Mouse (Mus musculus) MEL (cell line): ENCODE results near the gene Tmem251. TPM values are rescaled to one million over a fixed set of nuclear protein-coding genes. Genes with fewer than 3 reads are reported as not detected.
A peak's percentile ranks its signal among the peaks of the same experiment; 100 is the strongest.

Experiments
- DNase-seq: peaks from one replicate; pipeline ENCODE4 v3.0.0; 2011; ENCODE audit warnings: low read depth, low spot score
- H3K27ac ChIP-seq: 2 replicates; pipeline ENCODE4 v1.5.1; 2012; ENCODE audit warnings: low read depth, mild to moderate bottlenecking, control low read depth, low read length, moderate library complexity; ENCODE audit not compliant: control insufficient read depth
- H3K27me3 ChIP-seq, 2 experiments: fragments of 150-350 bp in 1 of 2; sonication (generic) in 1 of 2; 2 replicates each; pipeline ENCODE4 v1.6.1; 2012; ENCODE audit warnings: low read length in 2 of 2, mild to moderate bottlenecking in 2 of 2, improper control_type of control experiment in 1 of 2, moderate library complexity in 1 of 2; ENCODE audit not compliant: insufficient read depth in 2 of 2, control insufficient read depth in 1 of 2
- H3K36me3 ChIP-seq, 2 experiments: 2 replicates each; pipeline ENCODE4 v1.6.1; 2012 to 2014; ENCODE audit warnings: low read length in 2 of 2, improper control_type of control experiment in 1 of 2, inconsistent platforms in 1 of 2, mild to moderate bottlenecking in 1 of 2; ENCODE audit not compliant: insufficient read depth in 2 of 2, control insufficient read depth in 1 of 2
- H3K4me1 ChIP-seq, 2 experiments: fragments of 150-350 bp in 1 of 2; sonication (generic) in 1 of 2; 2 replicates each; pipeline ENCODE4 v1.6.1; 2012; ENCODE audit warnings: low read length in 2 of 2, improper control_type of control experiment in 1 of 2, mild to moderate bottlenecking in 1 of 2; ENCODE audit not compliant: insufficient read depth in 2 of 2, control insufficient read depth in 1 of 2
- H3K4me3 ChIP-seq, 2 experiments: fragments of 150-350 bp in 1 of 2; sonication (generic) in 1 of 2; 2 replicates each; pipeline ENCODE4 v1.5.1; 2012; ENCODE audit warnings: low read depth in 2 of 2, low read length in 2 of 2, mild to moderate bottlenecking in 2 of 2, moderate library complexity in 2 of 2, control low read depth in 1 of 2, improper control_type of control experiment in 1 of 2; ENCODE audit not compliant: control insufficient read depth in 1 of 2, insufficient read depth in 1 of 2
- H3K79me2 ChIP-seq: 2 replicates; pipeline ENCODE4 v1.6.1; 2012; ENCODE audit warnings: mild to moderate bottlenecking, low read length, moderate library complexity; ENCODE audit not compliant: control insufficient read depth, poor library complexity, insufficient read depth
- H3K9ac ChIP-seq: 2 replicates; pipeline ENCODE4 v1.6.1; 2012; ENCODE audit warnings: low read depth, mild to moderate bottlenecking, control low read depth, low read length, moderate library complexity; ENCODE audit not compliant: control insufficient read depth, poor library complexity, severe bottlenecking
- H3K9me3 ChIP-seq: fragments of 150-350 bp; sonication (generic); replicated peaks from 2 replicates; pipeline ENCODE4 v1.6.1; 2012; ENCODE audit warnings: mild to moderate bottlenecking, low read length, improper control_type of control experiment, moderate library complexity; ENCODE audit not compliant: insufficient read depth
- CHD1 ChIP-seq: IDR thresholded peaks from 2 replicates; pipeline ENCODE4 v1.6.1; 2012; ENCODE audit warnings: low read depth, mild to moderate bottlenecking, inconsistent platforms, low read length, improper control_type of control experiment
- CHD2 ChIP-seq: IDR thresholded peaks from 2 replicates; pipeline ENCODE4 v1.6.1; 2011; ENCODE audit warnings: low read length, improper control_type of control experiment
- CTCF ChIP-seq, 3 experiments: IDR thresholded peaks in 2 of 3; conservative IDR thresholded peaks in 1 of 3; 2 replicates each; pipeline ENCODE4 v1.5.1; 2011 to 2012; ENCODE audit warnings: low read length in 3 of 3, low read depth in 2 of 3, mild to moderate bottlenecking in 2 of 3, improper control_type of control experiment in 1 of 3, inconsistent platforms in 1 of 3, mixed read lengths in 1 of 3, moderate library complexity in 1 of 3; ENCODE audit not compliant: control insufficient read depth in 1 of 3, insufficient read depth in 1 of 3, poor library complexity in 1 of 3, severe bottlenecking in 1 of 3
- EP300 ChIP-seq, 2 experiments: IDR thresholded peaks; 2 replicates each; pipeline ENCODE4 v1.6.1; 2011; ENCODE audit warnings: improper control_type of control experiment in 2 of 2, low read length in 2 of 2, low read depth in 1 of 2, mild to moderate bottlenecking in 1 of 2
- ETS1 ChIP-seq: IDR thresholded peaks from 2 replicates; pipeline ENCODE4 v1.6.1; 2012; ENCODE audit warnings: low read depth, mild to moderate bottlenecking, inconsistent platforms, low read length, improper control_type of control experiment, moderate library complexity
- HCFC1 ChIP-seq: IDR thresholded peaks from 2 replicates; pipeline ENCODE4 v1.6.1; 2012; ENCODE audit warnings: low read depth, mild to moderate bottlenecking, inconsistent platforms, low read length, improper control_type of control experiment, moderate library complexity
- MAFK ChIP-seq: IDR thresholded peaks from 2 replicates; pipeline ENCODE4 v1.6.1; 2011; ENCODE audit warnings: low read depth, mild to moderate bottlenecking, low read length, improper control_type of control experiment, borderline replicate concordance
- MAZ ChIP-seq: IDR thresholded peaks from 2 replicates; pipeline ENCODE4 v1.6.1; 2012; ENCODE audit warnings: low read depth, mild to moderate bottlenecking, inconsistent platforms, low read length, improper control_type of control experiment
- MXI1 ChIP-seq: IDR thresholded peaks from 2 replicates; pipeline ENCODE4 v1.6.1; 2011; ENCODE audit warnings: mild to moderate bottlenecking, low read depth, low read length, improper control_type of control experiment
- NELFE ChIP-seq: IDR thresholded peaks from 2 replicates; pipeline ENCODE4 v1.6.1; 2011; ENCODE audit warnings: low read depth, low read length, improper control_type of control experiment
- NRF1 ChIP-seq: IDR thresholded peaks from 2 replicates; pipeline ENCODE4 v1.6.1; 2014; ENCODE audit warnings: low read depth, mild to moderate bottlenecking, inconsistent platforms, low read length, improper control_type of control experiment, moderate library complexity; ENCODE audit not compliant: poor library complexity, insufficient read depth, severe bottlenecking
- POLR2A ChIP-seq, 2 experiments: IDR thresholded peaks; 2 replicates each; pipeline ENCODE4 v1.6.1; 2011 to 2012; ENCODE audit warnings: low read length in 2 of 2, mild to moderate bottlenecking in 2 of 2, control low read depth in 1 of 2, improper control_type of control experiment in 1 of 2, low read depth in 1 of 2, moderate library complexity in 1 of 2; ENCODE audit not compliant: control insufficient read depth in 1 of 2, insufficient read depth in 1 of 2, poor library complexity in 1 of 2
- POLR2AphosphoS5 ChIP-seq: IDR thresholded peaks from 2 replicates; pipeline ENCODE4 v1.6.1; 2012; ENCODE audit warnings: low read depth, borderline replicate concordance, mild to moderate bottlenecking, inconsistent platforms, low read length, moderate library complexity, mixed read lengths
- SIN3A ChIP-seq: IDR thresholded peaks from 2 replicates; pipeline ENCODE4 v1.6.1; 2012; ENCODE audit warnings: low read length, improper control_type of control experiment, inconsistent platforms
- SMC3 ChIP-seq: IDR thresholded peaks from 2 replicates; pipeline ENCODE4 v1.6.1; 2011; ENCODE audit warnings: low read depth, low read length, improper control_type of control experiment
- TCF12 ChIP-seq: IDR thresholded peaks from 2 replicates; pipeline ENCODE4 v1.6.1; 2014; ENCODE audit warnings: low read depth, mild to moderate bottlenecking, inconsistent platforms, low read length, improper control_type of control experiment, moderate library complexity
- polyA plus RNA-seq, 2 experiments: library from polyadenylated mRNA; stranded (reverse) in 1 of 2; unstranded in 1 of 2; fragments of >175 nt in 1 of 2; fragments of >200 nt in 1 of 2; gene quantifications; 2 replicates each; pipeline versions ENCODE4 v1.2.1 to v1.2.4; 2012; ENCODE audit warnings: low replicate concordance in 2 of 2, low read depth in 1 of 2; ENCODE audit not compliant: insufficient read length in 2 of 2, insufficient read depth in 1 of 2, missing spikeins in 1 of 2
- total RNA-seq: library from RNA; depleted of rRNA; stranded (reverse); fragments of 300-350 nt; gene quantifications from 2 replicates; pipeline ENCODE4 v1.2.3, GENCODE M21; 2012

The Tmem251 gene
- total and polyA plus RNA-seq, 3 experiments: 9.0 to 57.5 (median 11.4) TPM

GRCm38 (mm10) chr12:102704457-102705198 lies 38.9 kb upstream of the Tmem251 start, which contains the start of gene Itpk1:
Gene Itpk1, minus strand, starts transcription at chr12:102704930.
- TF ChIP-seq NELFE (peak; percentile 53), POLR2AphosphoS5 (no peak), NRF1 (0 out of 2 replicates have a peak, but pooled peaks have one; percentile 25), CHD2 (no peak), POLR2A (IDR thresholded peaks at IDR 0.05; ENCODE audit: control insufficient read depth in 1 of 2, insufficient read depth in 1 of 2, low read depth in 1 of 2, low read length in 2 of 2, poor library complexity in 1 of 2) (peak; percentile 31 to 49; a peak in 2 of 4 replicates), CHD1 (no peak)
- peak within 1 kb of the TSS; percentile 62 for H3K27ac ChIP-seq
- peaks cover 0 to 5% of the 10 kb centered on the region in 2 experiments; a peak in 2 of 4 replicates for H3K36me3 ChIP-seq
- peaks cover 9 to 20% of the 10 kb centered on the region in 2 experiments for H3K4me1 ChIP-seq
- peak within 1 kb of the TSS; percentile 93 to 98 for H3K4me3 ChIP-seq
- H3K9me3 ChIP-seq: no peaks in the 10 kb centered on the region
- DNase-seq: peak; percentile 52
- H3K27me3 ChIP-seq: no peaks in the 10 kb centered on the region
- peaks cover 26% of the 10 kb centered on the region for H3K79me2 ChIP-seq
- peak within 1 kb of the TSS; percentile 84 for H3K9ac ChIP-seq

GRCm38 (mm10) chr12:102705216-102705871 lies 38.2 kb upstream of the Tmem251 start:
- peak overlapping the region; percentile 62 for H3K27ac ChIP-seq
- TF ChIP-seq SMC3 (peak; percentile 13), HCFC1 (0 out of 2 replicates have a peak, but pooled peaks have one; percentile 33), MXI1 (peak; percentile 57; the same call in 1 of the 2 replicates), CTCF (IDR thresholded peaks at IDR 0.05 in 2 of 3, conservative IDR thresholded peaks at IDR 0.05 in 1 of 3; ENCODE audit: control insufficient read depth in 1 of 3, insufficient read depth in 1 of 3, low read depth in 2 of 3, low read length in 3 of 3, poor library complexity in 1 of 3, severe bottlenecking in 1 of 3) (peak in 2 of 3 experiments; percentile 76 to 97; a peak in 5 of 6 replicates), MAZ (peak; percentile 73; the same call in 1 of the 2 replicates), POLR2A (IDR thresholded peaks at IDR 0.05; ENCODE audit: control insufficient read depth in 1 of 2, insufficient read depth in 1 of 2, low read depth in 1 of 2, low read length in 2 of 2, poor library complexity in 1 of 2) (0 out of 4 replicates have a peak, but pooled peaks of 1 of the 2 experiments have one; percentile 10), MAFK (no peak), SIN3A (peak; percentile 76), EP300 (IDR thresholded peaks at IDR 0.05; ENCODE audit: low read depth in 1 of 2, low read length in 2 of 2) (peak in 1 of 2 experiments; percentile 47; a peak in 1 of 4 replicates), TCF12 (peak; percentile 54), CHD2 (no peak), NRF1 (no peak), ETS1 (peak; percentile 71)
- H3K36me3 ChIP-seq: peaks cover 0 to 5% of the 10 kb centered on the region in 2 experiments; a peak in 2 of 4 replicates
- peaks cover 9 to 20% of the 10 kb centered on the region in 2 experiments for H3K4me1 ChIP-seq
- H3K79me2 ChIP-seq: peaks cover 22% of the 10 kb centered on the region
- peak overlapping the region; percentile 83 for H3K9ac ChIP-seq
- peak overlapping the region; percentile 27 to 66 for H3K4me3 ChIP-seq
- DNase-seq: peak; percentile 93
- H3K27me3 ChIP-seq: no peaks in the 10 kb centered on the region
- no peaks in the 10 kb centered on the region for H3K9me3 ChIP-seq
